Mouse (Mus musculus) heart, postnatal 0 days (tissue): Measurements from ENCODE around the gene Rmi2.

Source experiments
- CTCF ChIP-seq: IDR thresholded peaks from 2 replicates; pipeline ENCODE4 v1.5.1; 2016; ENCODE audit warnings: antibody characterized with exemption, control low read depth, low read depth
- EP300 ChIP-seq: IDR thresholded peaks from 2 replicates; pipeline ENCODE4 v1.6.1; 2016; ENCODE audit warnings: antibody characterized with exemption, low read depth

- TF ChIP-seq CTCF (no peak), EP300 (no peak)
Measured at GRCm38 (mm10) chr16:10872825-10873360, 38.0 kb downstream of the Rmi2 start.
